Mouse (Mus musculus) heart, embryonic 14.5 days (tissue): ENCODE data around the gene Lhfp. TPM values are rescaled to one million over a fixed set of nuclear protein-coding genes. Genes with fewer than 3 reads are reported as not detected.

Experiments
- ATAC-seq: fragments of 200-750 bp; cut with Nextera tagmentation; 2 replicates; pipeline ENCODE4 v1.8.0; 2017; ENCODE audit warnings: low read depth, moderate TSS enrichment; ENCODE audit not compliant: insufficient number of reproducible peaks, insufficient read depth, low FRiP score
- H3K27ac ChIP-seq, 2 experiments: fragments of 200-500 bp in 1 of 2; fragments of 300-500 bp in 1 of 2; sonication (generic) in 1 of 2; replicated peaks in 1 of 2; 2 replicates each; pipeline ENCODE4 v1.5.1; 2012 to 2014; ENCODE audit warnings: low read depth in 2 of 2, low read length in 2 of 2, control low read depth in 1 of 2, mild to moderate bottlenecking in 1 of 2, mixed read lengths in 1 of 2; ENCODE audit not compliant: control insufficient read depth in 1 of 2, insufficient read depth in 1 of 2
- H3K27me3 ChIP-seq: fragments of 300-500 bp; sonication (generic); 2 replicates; pipeline ENCODE4 v1.6.1; 2014; ENCODE audit warnings: mild to moderate bottlenecking, low read length, control low read depth; ENCODE audit not compliant: control insufficient read depth, insufficient read depth
- H3K36me3 ChIP-seq: fragments of 300-500 bp; sonication (generic); 2 replicates; pipeline ENCODE4 v1.6.1; 2014; ENCODE audit warnings: mild to moderate bottlenecking, control low read depth, low read length, mixed read lengths; ENCODE audit not compliant: control insufficient read depth, insufficient read depth
- H3K4me1 ChIP-seq, 2 experiments: fragments of 200-500 bp in 1 of 2; fragments of 300-500 bp in 1 of 2; sonication (generic) in 1 of 2; 2 replicates each; pipeline ENCODE4 v1.6.1; 2012 to 2014; ENCODE audit warnings: low read length in 2 of 2, control low read depth in 1 of 2, mixed read lengths in 1 of 2; ENCODE audit not compliant: control insufficient read depth in 2 of 2, insufficient read depth in 2 of 2
- H3K4me2 ChIP-seq: fragments of 300-500 bp; sonication (generic); 2 replicates; pipeline ENCODE4 v1.6.1; 2014; ENCODE audit warnings: mild to moderate bottlenecking, low read length
- H3K4me3 ChIP-seq, 2 experiments: fragments of 200-500 bp in 1 of 2; fragments of 300-500 bp in 1 of 2; sonication (generic) in 1 of 2; 2 replicates each; pipeline ENCODE4 v1.5.1; 2012 to 2014; ENCODE audit warnings: low read length in 2 of 2, mild to moderate bottlenecking in 2 of 2, control low read depth in 1 of 2, low read depth in 1 of 2, moderate library complexity in 1 of 2; ENCODE audit not compliant: control insufficient read depth in 1 of 2, insufficient read depth in 1 of 2
- H3K9ac ChIP-seq: fragments of 300-500 bp; sonication (generic); 2 replicates; pipeline ENCODE4 v1.6.1; 2014; ENCODE audit warnings: mild to moderate bottlenecking, low read length
- H3K9me3 ChIP-seq: fragments of 300-500 bp; sonication (generic); 2 replicates; pipeline ENCODE4 v1.6.1; 2016; ENCODE audit warnings: low read length, control low read depth; ENCODE audit not compliant: control insufficient read depth
- WGBS: fragments of 180-500 bp; shearing (Covaris S2); extraction: QIAGEN DNeasy Blood & Tissue Kit; methylation state at CpG from one replicate; pipeline ENCODE4 v1.1.7; 2014; 5-methylcytosine and 5-hydroxymethylcytosine counted together
- polyA plus RNA-seq: library from polyadenylated mRNA; unstranded; fragments of >200 nt; fragmentation: Nextera tagmentation; extraction: Ambion mirVana; gene quantifications from 2 replicates; pipeline ENCODE4 v1.2.1, GENCODE M21; 2014

Lhfp gene
- polyA plus RNA-seq, 1 experiment from 2014 or later: 93.2 TPM

GRCm38 (mm10) chr3:53213346-53213745 is 172.0 kb downstream of the Lhfp start:
- Histone ChIP-seq H3K27ac (no peak overlapping the region), H3K4me1 (peaks cover 8 to 33% of the 10 kb centered on the region in 2 experiments), H3K36me3 (0 out of 2 replicates have a peak, but pooled peaks cover 5% of the 10 kb centered on the region), H3K9ac (no peak overlapping the region), H3K9me3 (no peaks in the 10 kb centered on the region), H3K4me3 (no peak overlapping the region), H3K27me3 (no peaks in the 10 kb centered on the region), H3K4me2 (no peak overlapping the region)
- ATAC-seq: no peak
- WGBS: 68% methylated on average over 3 of the region's 3 CpGs

- no peak for ATAC-seq
- Histone ChIP-seq H3K27me3 (no peaks in the 10 kb centered on the region), H3K4me3 (no peak overlapping the region), H3K9me3 (no peaks in the 10 kb centered on the region), H3K4me2 (no peak overlapping the region), H3K4me1 (peaks cover 8 to 33% of the 10 kb centered on the region in 2 experiments), H3K27ac (no peak overlapping the region), H3K9ac (no peak overlapping the region), H3K36me3 (0 out of 2 replicates have a peak, but pooled peaks cover 5% of the 10 kb centered on the region)
- 57% methylated on average over 7 of the region's 7 CpGs for WGBS
Observed at GRCm38 (mm10) chr3:53213746-53214271, 172.5 kb downstream of the Lhfp start.

GRCm38 (mm10) chr3:53214386-53214785 is 173.1 kb downstream of the Lhfp start:
- H3K9me3 ChIP-seq: no peaks in the 10 kb centered on the region
- H3K9ac ChIP-seq: no peak overlapping the region
- H3K27me3 ChIP-seq: no peaks in the 10 kb centered on the region
- ATAC-seq: no peak
- no peak overlapping the region for H3K4me2 ChIP-seq
- 0 out of 2 replicates have a peak, but pooled peaks cover 5% of the 10 kb centered on the region for H3K36me3 ChIP-seq
- no peak overlapping the region for H3K4me3 ChIP-seq
- 73% methylated on average over 4 of the region's 4 CpGs for WGBS
- peaks cover 8 to 31% of the 10 kb centered on the region in 2 experiments for H3K4me1 ChIP-seq
- no peak overlapping the region for H3K27ac ChIP-seq

- Histone ChIP-seq H3K36me3 (0 out of 2 replicates have a peak, but pooled peaks cover 5% of the 10 kb centered on the region), H3K9me3 (no peaks in the 10 kb centered on the region), H3K4me3 (no peak overlapping the region), H3K4me2 (no peak overlapping the region), H3K9ac (no peak overlapping the region), H3K27me3 (no peaks in the 10 kb centered on the region), H3K4me1 (peaks cover 10 to 39% of the 10 kb centered on the region in 2 experiments), H3K27ac (no peak overlapping the region)
- WGBS: 57% methylated on average over 5 of the region's 5 CpGs
- no peak for ATAC-seq
Observed at GRCm38 (mm10) chr3:53217697-53218096, 176.4 kb downstream of the Lhfp start.

GRCm38 (mm10) chr3:53221531-53222272 is 180.4 kb downstream of the Lhfp start:
- ATAC-seq: no peak
- Histone ChIP-seq H3K4me3 (no peak overlapping the region), H3K36me3 (no peaks in the 10 kb centered on the region), H3K9ac (no peak overlapping the region), H3K9me3 (no peaks in the 10 kb centered on the region), H3K27me3 (no peaks in the 10 kb centered on the region), H3K4me1 (peaks cover 22 to 54% of the 10 kb centered on the region in 2 experiments), H3K4me2 (no peak overlapping the region), H3K27ac (peak overlapping the region; percentile 12 to 25; a peak in 3 of 4 replicates)
- WGBS: 47% methylated on average over 5 of the region's 5 CpGs

- Histone ChIP-seq H3K4me1 (peaks cover 26 to 61% of the 10 kb centered on the region in 2 experiments), H3K4me3 (no peak overlapping the region), H3K27me3 (no peaks in the 10 kb centered on the region), H3K9ac (no peak overlapping the region), H3K27ac (no peak overlapping the region), H3K9me3 (no peaks in the 10 kb centered on the region), H3K36me3 (no peaks in the 10 kb centered on the region), H3K4me2 (no peak overlapping the region)
- 80% methylated on average over 5 of the region's 5 CpGs for WGBS
- no peak for ATAC-seq
Observed at GRCm38 (mm10) chr3:53224141-53224540, 182.8 kb downstream of the Lhfp start.

GRCm38 (mm10) chr3:53225774-53226173 is 184.4 kb downstream of the Lhfp start:
- Histone ChIP-seq H3K4me2 (peak overlapping the region; percentile 28), H3K9me3 (no peaks in the 10 kb centered on the region), H3K27ac (peak overlapping the region; percentile 61 to 68), H3K4me3 (no peak overlapping the region), H3K9ac (no peak overlapping the region), H3K27me3 (no peaks in the 10 kb centered on the region), H3K4me1 (peaks cover 26 to 60% of the 10 kb centered on the region in 2 experiments), H3K36me3 (no peaks in the 10 kb centered on the region)
- ATAC-seq: peak; percentile 76
- 2% methylated on average over 6 of the region's 6 CpGs for WGBS
